Mouse (Mus musculus) retina, embryonic 14.5 days (tissue): ENCODE measurements around the gene Gucd1.
"Not testable (repeated sequence)": the region's sequence is repeated elsewhere in the genome, so short reads cannot be mapped to it uniquely, and the experiment has no call there.

Experiments used
- DNase-seq: peaks from one replicate; pipeline ENCODE4 v3.0.0-alpha.2; 2015; ENCODE audit warnings: low spot score

Gucd1 gene

GRCm38 (mm10) chr10:75430147-75430537 lies 87.6 kb downstream of the Gucd1 start:
- DNase-seq: no peak

- no peak for DNase-seq
Measured at GRCm38 (mm10) chr10:75429522-75430146, 88.1 kb downstream of the Gucd1 start.

GRCm38 (mm10) chr10:75429004-75429380 lies 88.8 kb downstream of the Gucd1 start:
- DNase-seq: no peak

GRCm38 (mm10) chr10:75428049-75429003 lies 89.4 kb downstream of the Gucd1 start:
- DNase-seq: no peak

- no peak for DNase-seq
Measured at GRCm38 (mm10) chr10:75424498-75424901, 93.3 kb downstream of the Gucd1 start.

- no peak for DNase-seq
Measured at GRCm38 (mm10) chr10:75418747-75419146, 99.0 kb downstream of the Gucd1 start.

GRCm38 (mm10) chr10:75417363-75418042 lies 100.3 kb downstream of the Gucd1 start:
- DNase-seq: no peak

GRCm38 (mm10) chr10:75414925-75415324 lies 102.8 kb downstream of the Gucd1 start:
- no peak for DNase-seq

GRCm38 (mm10) chr10:75412114-75413103 lies 105.4 kb downstream of the Gucd1 start:
- DNase-seq: no peak

GRCm38 (mm10) chr10:75411343-75412113 lies 106.2 kb downstream of the Gucd1 start:
- DNase-seq: not testable (repeated sequence)

- DNase-seq: no peak
Measured at GRCm38 (mm10) chr10:75407741-75408140, 110.0 kb downstream of the Gucd1 start.

GRCm38 (mm10) chr10:75406755-75407154 lies 111.0 kb downstream of the Gucd1 start:
- no peak for DNase-seq

- no peak for DNase-seq
Measured at GRCm38 (mm10) chr10:75405916-75406315, 111.9 kb downstream of the Gucd1 start.

GRCm38 (mm10) chr10:75400958-75401357 lies 116.8 kb downstream of the Gucd1 start, which contains the start of gene Upb1:
TSS of gene Upb1 (plus strand) at chr10:75401115.
- no peak for DNase-seq

GRCm38 (mm10) chr10:75396966-75397365 lies 120.8 kb downstream of the Gucd1 start:
- DNase-seq: peak; percentile 20

GRCm38 (mm10) chr10:75394796-75395195 lies 123.0 kb downstream of the Gucd1 start:
- DNase-seq: no peak

GRCm38 (mm10) chr10:75390832-75391231 lies 126.9 kb downstream of the Gucd1 start:
- DNase-seq: no peak

GRCm38 (mm10) chr10:75390156-75390555 lies 127.6 kb downstream of the Gucd1 start:
- no peak for DNase-seq

GRCm38 (mm10) chr10:75378688-75379087 lies 139.1 kb downstream of the Gucd1 start:
- no peak for DNase-seq

- not testable (repeated sequence) for DNase-seq
Measured at GRCm38 (mm10) chr10:75373655-75374351, 144.0 kb downstream of the Gucd1 start.
